Mouse (Mus musculus) cortical plate, adult 2 months (tissue): ENCODE results near the gene Srd5a3.

Source experiments
- CTCF ChIP-seq: fragments of 200-500 bp; IDR thresholded peaks from 2 replicates; pipeline ENCODE4 v1.5.1; 2011; ENCODE audit warnings: mild to moderate bottlenecking, control low read depth, low read length; ENCODE audit not compliant: insufficient read depth; ENCODE audit errors: extremely low read depth
- POLR2A ChIP-seq: fragments of 200-500 bp; IDR thresholded peaks from 2 replicates; pipeline ENCODE4 v1.6.1; 2011; ENCODE audit warnings: mild to moderate bottlenecking, low read length, control low read depth; ENCODE audit not compliant: insufficient read depth; ENCODE audit errors: extremely low read depth

GRCm38 (mm10) chr5:76179171-76179570 is 39.1 kb downstream of the Srd5a3 start:
- no peak for TF ChIP-seq CTCF
- TF ChIP-seq POLR2A, result no peak
